ENCODE assay signal across 10 mouse cellular contexts in the genomic region with DNA sequence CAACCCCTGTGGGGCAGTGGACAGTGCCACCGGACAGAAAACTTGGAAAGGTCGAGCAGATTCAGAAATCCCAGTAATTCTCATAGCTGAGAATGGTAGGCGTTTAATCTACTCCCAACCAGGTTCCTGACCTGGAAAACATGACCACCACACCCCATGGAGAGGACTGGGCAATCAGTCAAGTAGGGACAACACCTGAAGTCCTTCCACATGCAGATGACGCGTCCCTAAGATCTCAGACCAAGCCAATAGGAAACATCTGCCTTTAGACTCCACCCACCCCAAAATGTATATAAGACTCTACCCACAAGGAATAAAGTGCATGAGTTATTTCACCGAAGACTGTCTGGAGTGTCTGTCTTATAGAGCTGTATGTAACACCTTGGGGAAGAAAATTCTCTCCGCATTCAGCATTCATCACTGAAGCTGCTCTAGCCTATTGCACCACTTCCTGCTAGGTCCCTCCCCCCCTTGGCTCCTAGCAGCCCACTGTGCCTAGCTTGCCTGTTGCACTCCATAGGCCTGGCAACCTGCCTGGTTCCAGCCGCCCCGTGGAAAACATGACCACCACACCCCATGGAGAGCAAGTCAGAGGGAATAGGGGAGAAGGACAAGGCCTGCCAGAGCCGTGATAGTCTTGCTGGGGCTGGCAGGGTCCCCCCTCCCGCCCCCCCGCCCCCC. TPM values are rescaled to one million over a fixed set of nuclear protein-coding genes. Genes with fewer than 3 reads are reported as not detected.
DNase-seq lines count a peak whose midpoint lies in the region; ATAC-seq and TF ChIP-seq lines count a peak whose summit lies in the region.
"Had no signal": no experiment of that assay in that cellular context is flagged by ENCODE, and none has a peak within 500 bp of the region (broad histone marks: within the 10 kb centered on the region; RNA-seq: fewer than 3 reads in every experiment).

No protein-coding gene starts in this region.

- H3K36me3 ChIP-seq in midbrain, embryonic 14.5 days (ENCODE audit: control insufficient read depth, insufficient read depth, low read length) = no peaks in the 10 kb centered on the region
- H3K36me3 ChIP-seq in midbrain, embryonic 16.5 days (ENCODE audit: control insufficient read depth, insufficient read depth, low read length) = no peaks in the 10 kb centered on the region
- no peaks in the 10 kb centered on the region for H3K36me3 ChIP-seq in myocyte (ENCODE audit: control insufficient read depth, insufficient read depth)
- no peaks in the 10 kb centered on the region for H3K36me3 ChIP-seq in midbrain, embryonic 13.5 days

- H3K4me3 ChIP-seq in midbrain, embryonic 14.5 days (replicated peaks; ENCODE audit: low read depth, low read length) = no peak overlapping the region
- no peak overlapping the region for H3K4me3 ChIP-seq in midbrain, embryonic 16.5 days (ENCODE audit: low read depth, low read length)
- peak overlapping the region; percentile 32 for H3K4me3 ChIP-seq in gastrocnemius, adult 2 months
- H3K4me3 ChIP-seq in myocyte = no peak overlapping the region
- no peak overlapping the region for H3K4me3 ChIP-seq in midbrain, embryonic 13.5 days (replicated peaks)

- H3ac ChIP-seq in myocyte (ENCODE audit: control insufficient read depth, insufficient read length) = no peak overlapping the region

- no peak overlapping the region for H3K27ac ChIP-seq in midbrain, embryonic 14.5 days (replicated peaks; ENCODE audit: low read depth, low read length)
- no peak overlapping the region for H3K27ac ChIP-seq in midbrain, embryonic 16.5 days (ENCODE audit: low read length)
- H3K27ac ChIP-seq in gastrocnemius, adult 2 months = peak overlapping the region; percentile 72
- H3K27ac ChIP-seq in midbrain, embryonic 13.5 days = no peak overlapping the region

- no peak overlapping the region for H3K9ac ChIP-seq in midbrain, embryonic 14.5 days (replicated peaks; ENCODE audit: low read length)
- no peak overlapping the region for H3K9ac ChIP-seq in midbrain, embryonic 16.5 days (ENCODE audit: low read depth, low read length)
- no peak overlapping the region for H3K9ac ChIP-seq in midbrain, embryonic 13.5 days (replicated peaks)

- 61% methylated on average over 12 of the region's 12 CpGs for WGBS in midbrain, embryonic 14.5 days
- 62% methylated on average over 10 of the region's 12 CpGs for WGBS in midbrain, embryonic 16.5 days
- 62% methylated on average over 11 of the region's 12 CpGs for WGBS in midbrain, embryonic 13.5 days

- no peak overlapping the region for H3K4me2 ChIP-seq in midbrain, embryonic 14.5 days (ENCODE audit: low read length)
- H3K4me2 ChIP-seq in midbrain, embryonic 16.5 days (ENCODE audit: low read length) = no peak overlapping the region
- peak overlapping the region; percentile 69 for H3K4me2 ChIP-seq in myocyte (ENCODE audit: low read depth)
- H3K4me2 ChIP-seq in midbrain, embryonic 13.5 days (replicated peaks) = no peak overlapping the region

- intact Hi-C loops in gastrocnemius, adult 2 months (cut with DNase I) = no loop called here
- intact Hi-C loops in left cerebral cortex, postnatal 14 days (cut with DNase I) = no loop called here

- DNase-seq in midbrain, embryonic 14.5 days = peak; percentile 32
- DNase-seq in gastrocnemius, adult 2 months = peak; percentile 90
- peak; percentile 78 for DNase-seq in induced T-regulatory cell, adult 2 months (ENCODE audit: low read depth)
- DNase-seq in left cerebral cortex, postnatal 14 days (ENCODE audit: low spot score in 2 of 2) = peak; percentile 33 to 59
- peak; percentile 70 to 83 for DNase-seq in thymus, postnatal 36 days

- H3K4me1 ChIP-seq in midbrain, embryonic 14.5 days (ENCODE audit: control insufficient read depth, insufficient read depth, low read length) = no peaks in the 10 kb centered on the region
- H3K4me1 ChIP-seq in midbrain, embryonic 16.5 days (ENCODE audit: control insufficient read depth, insufficient read depth, low read length) = no peaks in the 10 kb centered on the region
- H3K4me1 ChIP-seq in midbrain, embryonic 13.5 days (replicated peaks) = no peaks in the 10 kb centered on the region

- H3K79me2 ChIP-seq in myocyte (ENCODE audit: control insufficient read depth, insufficient read depth) = no peaks in the 10 kb centered on the region

- peak; percentile 25 for TF ChIP-seq POLR2A in myocyte (IDR thresholded peaks at IDR 0.05; ENCODE audit: insufficient read length, low read depth)

- no peak for ATAC-seq in midbrain, embryonic 14.5 days (ENCODE audit: low FRiP score, low TSS enrichment)
- ATAC-seq in midbrain, embryonic 16.5 days = no peak
- ATAC-seq in midbrain, embryonic 13.5 days = no peak

- no peaks in the 10 kb centered on the region for H3K9me3 ChIP-seq in midbrain, embryonic 14.5 days (ENCODE audit: control insufficient read depth, low read length)
- H3K9me3 ChIP-seq in midbrain, embryonic 16.5 days (replicated peaks; ENCODE audit: control insufficient read depth, low read length, poor library complexity, severe bottlenecking) = no peaks in the 10 kb centered on the region
- H3K9me3 ChIP-seq in midbrain, embryonic 13.5 days = no peaks in the 10 kb centered on the region

- TF ChIP-seq CTCF in gastrocnemius, adult 2 months (IDR thresholded peaks at IDR 0.05) = no peak; the same call in 1 of the 2 replicates

- H3K27me3 ChIP-seq in midbrain, embryonic 14.5 days (ENCODE audit: control insufficient read depth, insufficient read depth, low read length) = no peaks in the 10 kb centered on the region
- no peaks in the 10 kb centered on the region for H3K27me3 ChIP-seq in midbrain, embryonic 16.5 days (ENCODE audit: control insufficient read depth, insufficient read depth, low read depth, low read length)
- no peaks in the 10 kb centered on the region for H3K27me3 ChIP-seq in myocyte (ENCODE audit: control insufficient read depth, insufficient read depth, insufficient read length)
- no peaks in the 10 kb centered on the region for H3K27me3 ChIP-seq in midbrain, embryonic 13.5 days

TF ChIP-seq in myocyte, 11 proteins besides CTCF, POLR2A, EP300 and RAD21:
- peak; percentile 70; the same call in 1 of the 2 replicates for TF ChIP-seq CEBPB (IDR thresholded peaks at IDR 0.05; ENCODE audit: insufficient read depth, poor library complexity, severe bottlenecking)
- peak in 1 of 3 experiments; percentile 15 for TF ChIP-seq MYOG (IDR thresholded peaks at IDR 0.05; ENCODE audit: control insufficient read depth in 1 of 3, insufficient read depth in 1 of 3, insufficient read length in 2 of 3, low read depth in 2 of 3)
- no peak for TF ChIP-seq SRF (IDR thresholded peaks at IDR 0.05; ENCODE audit: control insufficient read depth, insufficient read length, low read depth)

RNA-seq across cellular contexts. Expression of gene Igsf23, which starts 10.9 kb away (rescaled TPM):
- polyA plus RNA-seq in midbrain, embryonic 14.5 days (2014; fragmentation: Nextera tagmentation; extraction: Ambion mirVana) = not detected in 2 replicates
- not detected in 2 replicates for polyA plus RNA-seq in midbrain, embryonic 16.5 days (2015; fragmentation: Nextera tagmentation; extraction: Ambion mirVana)
- total RNA-seq in gastrocnemius, adult 2 months (2021) = not detected
- not detected for total RNA-seq in left cerebral cortex, postnatal 14 days (2021)
- polyA plus RNA-seq in myocyte (2012; fragmentation: generic; extraction: Trizol) = 0.11 TPM
- not detected in 2 replicates for polyA plus RNA-seq in midbrain, embryonic 13.5 days (2015; fragmentation: Nextera tagmentation; extraction: Ambion mirVana)

RNA-seq across cellular contexts. Expression of gene Pvr, which starts 18.7 kb away (rescaled TPM):
- 4.9 and 8.2 TPM in 2 replicates for polyA plus RNA-seq in midbrain, embryonic 14.5 days (2014; fragmentation: Nextera tagmentation; extraction: Ambion mirVana)
- 9.3 and 11.5 TPM in 2 replicates for polyA plus RNA-seq in midbrain, embryonic 16.5 days (2015; fragmentation: Nextera tagmentation; extraction: Ambion mirVana)
- 1 to 10 TPM; 5.9 to 6.3 TPM for total RNA-seq in gastrocnemius, adult 2 months (2021)
- 10 to 100 TPM; 10.1 to 11.4 TPM for total RNA-seq in left cerebral cortex, postnatal 14 days (2021)
- 39.7 TPM for polyA plus RNA-seq in myocyte (2012; fragmentation: generic; extraction: Trizol)
- polyA plus RNA-seq in midbrain, embryonic 13.5 days (2015; fragmentation: Nextera tagmentation; extraction: Ambion mirVana) = 5.3 and 6.2 TPM in 2 replicates

RNA-seq across cellular contexts. Expression of gene Ceacam20, which starts 25.5 kb away (rescaled TPM):
- polyA plus RNA-seq in midbrain, embryonic 14.5 days (2014; fragmentation: Nextera tagmentation; extraction: Ambion mirVana) = not detected in 2 replicates
- polyA plus RNA-seq in midbrain, embryonic 16.5 days (2015; fragmentation: Nextera tagmentation; extraction: Ambion mirVana) = not detected in 2 replicates
- total RNA-seq in gastrocnemius, adult 2 months (2021) = not detected
- not detected for total RNA-seq in left cerebral cortex, postnatal 14 days (2021)
- not detected for polyA plus RNA-seq in myocyte (2012; fragmentation: generic; extraction: Trizol)
- not detected in 2 replicates for polyA plus RNA-seq in midbrain, embryonic 13.5 days (2015; fragmentation: Nextera tagmentation; extraction: Ambion mirVana)
- total RNA-seq: layer of hippocampus, adult 8-10 months had no signal

RNA-seq across cellular contexts. Expression of gene Nlrp9b, which starts 51.6 kb away (rescaled TPM):
- polyA plus RNA-seq in midbrain, embryonic 14.5 days (2014; fragmentation: Nextera tagmentation; extraction: Ambion mirVana) = not detected in 2 replicates
- not detected in 2 replicates for polyA plus RNA-seq in midbrain, embryonic 16.5 days (2015; fragmentation: Nextera tagmentation; extraction: Ambion mirVana)
- total RNA-seq in gastrocnemius, adult 2 months (2021) = not detected
- not detected for total RNA-seq in left cerebral cortex, postnatal 14 days (2021)
- polyA plus RNA-seq in myocyte (2012; fragmentation: generic; extraction: Trizol) = not detected
- not detected in 2 replicates for polyA plus RNA-seq in midbrain, embryonic 13.5 days (2015; fragmentation: Nextera tagmentation; extraction: Ambion mirVana)
- total RNA-seq: layer of hippocampus, adult 8-10 months had no signal

RNA-seq across cellular contexts. Expression of gene Ceacam19, which starts 51.9 kb away (rescaled TPM):
- not detected in 2 replicates for polyA plus RNA-seq in midbrain, embryonic 14.5 days (2014; fragmentation: Nextera tagmentation; extraction: Ambion mirVana)
- polyA plus RNA-seq in midbrain, embryonic 16.5 days (2015; fragmentation: Nextera tagmentation; extraction: Ambion mirVana) = not detected in 2 replicates
- total RNA-seq in gastrocnemius, adult 2 months (2021) = not detected
- total RNA-seq in left cerebral cortex, postnatal 14 days (2021) = not detected
- polyA plus RNA-seq in myocyte (2012; fragmentation: generic; extraction: Trizol) = 0.01 TPM
- polyA plus RNA-seq in midbrain, embryonic 13.5 days (2015; fragmentation: Nextera tagmentation; extraction: Ambion mirVana) = not detected in 2 replicates
- total RNA-seq: layer of hippocampus, adult 8-10 months had no signal
- polyA plus RNA-seq: small intestine, adult 2 months had no signal

Comparison
In these comparisons a context has a peak if more than half of its experiments do, and no peak if none do; other contexts are left out.
1. DNase-seq: peak in every context shown above with its lines; median percentile 90 in gastrocnemius, adult 2 months; 78 in induced T-regulatory cell, adult 2 months; 76 in thymus, postnatal 36 days; 46 in left cerebral cortex, postnatal 14 days; 32 in midbrain, embryonic 14.5 days.